Mouse (Mus musculus): Measurements from ENCODE around the gene Spem2.

Spem2 gene

GRCm38 (mm10) chr11:69835326-69835965 is 17.2 kb upstream of the Spem2 start:
- DNase-seq: no peak

- no peak for DNase-seq
Observed at GRCm38 (mm10) chr11:69834001-69834549, 15.8 kb upstream of the Spem2 start.

GRCm38 (mm10) chr11:69833554-69833953 is 15.3 kb upstream of the Spem2 start:
- DNase-seq: no peak

- DNase-seq: no peak
Observed at GRCm38 (mm10) chr11:69828832-69829231, 10.6 kb upstream of the Spem2 start.

- DNase-seq: no peak
Observed at GRCm38 (mm10) chr11:69823456-69823855, 5.2 kb upstream of the Spem2 start.

GRCm38 (mm10) chr11:69822080-69822479 is 3.8 kb upstream of the Spem2 start, which contains the start of gene Spem1:
Gene Spem1, minus strand, starts transcription at chr11:69822180.
- DNase-seq: no peak

- DNase-seq: no peak
Observed at GRCm38 (mm10) chr11:69818871-69819270, 606 bp upstream of the Spem2 start.

DNA sequence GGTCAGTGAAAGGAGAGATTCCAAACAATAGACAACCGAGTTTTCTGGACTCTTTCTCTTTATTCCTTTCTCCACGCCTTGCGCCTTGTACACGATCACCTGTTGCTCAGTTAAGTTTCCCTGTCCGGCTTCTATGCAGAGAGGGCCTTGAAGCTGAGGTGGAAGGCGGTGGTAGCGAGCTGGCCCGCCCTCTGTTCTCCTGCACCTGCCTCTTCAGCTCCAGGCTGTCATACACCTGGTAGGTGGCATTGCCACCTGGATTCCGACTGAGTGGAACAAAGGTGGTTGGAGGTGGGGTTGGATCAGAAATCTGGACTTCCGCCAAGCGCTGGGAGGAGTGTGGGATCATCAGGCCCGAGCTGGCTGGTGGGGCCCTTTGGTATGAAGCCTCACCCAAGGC is 1.7 kb downstream of the Spem2 start:
- no peak for DNase-seq

DNA sequence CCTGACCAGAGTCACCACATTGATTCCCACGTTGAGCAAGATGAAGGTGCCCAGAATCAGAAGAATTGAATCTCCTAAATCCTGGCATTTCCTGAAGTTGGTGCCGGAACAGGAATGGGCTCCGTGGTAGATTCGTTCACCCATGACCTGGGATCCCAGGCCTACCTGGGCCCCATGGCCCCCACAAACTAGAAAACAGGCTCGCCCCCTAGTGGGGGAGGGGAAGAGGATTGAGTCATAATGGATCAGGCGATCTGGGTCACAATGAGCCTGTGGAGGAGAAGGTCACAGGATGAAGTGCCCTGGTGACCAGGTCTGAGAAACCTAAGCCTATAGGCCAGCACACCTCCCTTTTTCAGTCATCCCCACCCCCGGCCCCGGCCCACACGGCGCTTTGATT is 3.1 kb downstream of the Spem2 start, which contains the start of gene Gm39566:
Gene Gm39566, minus strand, starts transcription at position 144 of the 400 bp plus-strand sequence.
- no peak for DNase-seq

GRCm38 (mm10) chr11:69810280-69810679 is 8.0 kb downstream of the Spem2 start:
- DNase-seq: no peak

DNA sequence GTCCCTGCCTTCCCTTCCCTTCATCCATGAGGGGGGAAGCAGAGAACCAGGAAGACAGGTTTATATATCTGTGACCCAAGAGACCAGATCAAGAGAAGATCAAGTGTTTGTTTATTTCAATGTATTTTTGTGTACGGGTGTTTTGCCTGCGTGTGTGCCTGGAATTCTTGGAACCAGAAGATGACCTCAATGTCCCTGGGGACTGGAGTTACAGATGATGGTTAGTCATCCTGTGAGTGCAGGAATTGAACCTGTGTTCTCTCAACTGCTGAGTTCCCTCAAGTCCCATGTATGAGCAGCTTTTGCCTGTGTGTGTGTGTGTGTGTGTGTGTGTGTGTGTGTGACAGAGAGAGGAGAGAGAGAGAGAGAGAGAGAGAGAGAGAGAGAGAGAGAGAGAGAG is 10.6 kb downstream of the Spem2 start:
- no peak for DNase-seq

DNA sequence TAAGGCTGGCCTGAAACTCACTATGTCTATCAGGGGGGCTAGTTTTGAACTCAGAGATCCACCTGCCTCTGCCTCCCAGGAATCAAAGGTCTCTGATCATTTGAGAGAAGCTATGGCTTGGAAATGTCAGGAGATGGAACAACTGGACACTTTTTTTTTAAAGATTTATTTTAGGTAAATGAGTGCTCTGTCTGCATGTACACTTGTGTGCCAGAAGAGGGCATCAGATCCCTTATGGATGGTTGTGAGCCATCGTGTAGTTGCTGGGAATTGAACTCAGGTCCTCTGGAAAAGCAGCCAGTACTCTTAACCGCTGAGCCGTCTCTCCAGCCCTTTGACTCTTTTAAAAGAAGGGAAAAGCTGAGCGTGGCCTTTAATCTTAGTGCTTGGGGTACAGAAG is 11.9 kb downstream of the Spem2 start:
- DNase-seq: no peak

GRCm38 (mm10) chr11:69804972-69805909 is 13.0 kb downstream of the Spem2 start, which contains the start of gene Tmem102:
Gene Tmem102, minus strand, starts transcription at chr11:69805624.
- peak; percentile 53 for DNase-seq

DNA sequence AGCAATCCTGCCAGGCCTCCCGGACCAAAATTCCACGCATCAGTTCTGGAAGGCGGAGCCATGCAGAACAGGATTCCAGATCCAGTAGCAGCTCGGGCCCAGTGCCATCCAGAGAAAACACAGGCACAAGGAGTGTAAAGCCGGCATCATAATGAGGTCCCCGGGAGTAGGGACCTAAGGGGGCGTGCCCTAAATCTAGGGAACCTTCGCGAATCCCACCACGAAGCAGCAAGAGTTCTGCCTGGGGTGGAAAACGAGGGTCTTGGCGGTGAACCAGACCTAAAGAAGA is 13.7 kb downstream of the Spem2 start:
- DNase-seq: peak; percentile 27

DNA sequence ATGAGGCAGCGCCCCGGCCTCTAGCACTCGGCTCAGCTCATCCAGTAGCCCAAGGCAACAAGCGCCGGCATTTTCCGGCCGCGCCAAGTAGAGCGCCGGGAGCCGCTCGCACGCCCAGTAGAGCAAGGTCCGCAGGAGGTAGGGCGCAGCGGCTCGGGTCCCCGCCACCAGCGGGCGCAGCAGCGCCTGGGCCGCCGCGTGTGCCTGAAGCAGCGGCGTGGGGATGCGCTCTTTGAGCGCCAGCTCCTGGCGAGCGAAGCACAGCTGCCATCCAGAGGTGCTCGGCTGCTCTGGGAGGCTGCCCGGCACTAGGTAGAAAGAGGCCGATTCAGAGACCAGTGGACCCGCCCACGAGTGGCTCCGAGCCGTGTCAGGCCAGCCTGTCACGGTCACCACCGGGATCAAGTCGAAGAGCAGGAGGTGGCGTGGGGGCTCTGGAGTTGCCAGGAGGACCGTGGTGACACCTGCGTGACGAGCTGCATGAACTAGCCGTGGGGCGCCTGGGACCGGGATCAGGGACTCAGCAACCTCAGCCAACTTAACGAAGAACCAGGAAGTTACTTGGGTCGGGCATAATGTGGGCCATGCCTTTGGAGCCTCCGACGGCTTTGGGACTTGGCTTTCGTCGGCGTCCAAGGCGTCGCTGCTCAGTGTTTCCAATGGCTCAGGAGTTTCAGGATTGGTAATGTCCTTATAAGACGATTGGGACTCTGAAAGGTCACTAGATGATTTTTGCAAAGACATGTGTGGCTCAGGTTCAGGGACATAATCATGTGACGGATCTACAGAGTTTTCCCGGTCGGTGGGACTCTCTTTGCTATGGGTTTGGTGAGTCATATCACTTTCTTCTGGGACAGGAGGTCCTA is 14.2 kb downstream of the Spem2 start:
- peak; percentile 78 for DNase-seq

GRCm38 (mm10) chr11:69803328-69803727 is 14.9 kb downstream of the Spem2 start:
- no peak for DNase-seq

DNA sequence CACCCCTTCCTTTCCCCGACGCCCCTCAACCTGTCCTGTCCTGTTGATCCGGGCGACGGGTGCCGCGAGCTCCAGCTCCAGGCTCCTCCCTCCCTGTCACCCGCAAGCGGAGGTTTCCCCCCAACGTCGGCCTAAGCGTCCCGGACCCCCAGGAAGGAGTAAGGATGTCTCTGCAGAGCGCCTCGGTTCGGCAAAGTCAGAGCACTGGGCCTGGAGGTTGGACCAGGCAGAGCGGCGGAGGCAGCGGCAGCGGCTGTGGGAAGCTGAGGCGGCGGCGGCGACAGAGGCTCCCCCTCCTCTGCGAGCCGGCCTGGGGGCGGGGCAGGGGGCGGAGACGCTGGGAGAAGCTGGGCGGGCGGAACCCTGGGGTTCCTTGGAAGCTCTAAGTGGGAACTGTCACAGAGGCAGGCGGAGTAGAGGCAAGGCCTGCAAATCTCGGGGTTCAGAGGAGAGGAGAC is 15.6 kb downstream of the Spem2 start:
- DNase-seq: peak; percentile 90

DNA sequence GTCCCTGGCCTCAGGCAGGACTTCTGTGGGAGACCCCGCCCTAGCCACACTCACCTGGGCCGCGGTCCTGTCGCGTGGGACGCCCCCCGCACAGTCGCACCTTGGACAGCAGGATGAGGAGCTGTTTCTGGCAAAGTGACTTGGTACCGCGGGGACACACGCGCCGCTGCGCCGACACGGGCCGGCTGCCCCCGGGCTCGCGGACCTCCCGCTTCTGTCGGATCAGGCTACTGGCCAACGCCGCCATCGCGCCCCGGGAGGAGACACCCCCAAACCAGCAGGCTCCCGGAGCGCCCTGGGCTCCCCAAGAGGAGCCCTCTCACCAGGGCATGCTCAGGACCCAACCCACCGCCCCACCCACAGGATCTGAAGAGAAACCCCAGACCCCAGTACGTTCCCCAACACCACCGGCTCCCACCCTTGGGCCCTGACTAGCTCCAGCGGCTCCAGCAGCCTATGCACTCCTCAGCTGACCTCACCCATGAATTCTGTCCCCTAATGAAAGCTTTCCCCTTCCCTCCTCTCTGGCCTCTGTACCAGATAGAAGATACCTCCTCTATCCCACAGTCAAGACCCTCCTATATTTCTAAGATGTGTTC is 16.8 kb downstream of the Spem2 start, which contains the start of gene Fgf11:
Gene Fgf11, minus strand, starts transcription at position 479 of the 599 bp plus-strand sequence.
- DNase-seq: no peak

GRCm38 (mm10) chr11:69800392-69801197 is 17.7 kb downstream of the Spem2 start:
- peak; percentile 67 for DNase-seq

DNA sequence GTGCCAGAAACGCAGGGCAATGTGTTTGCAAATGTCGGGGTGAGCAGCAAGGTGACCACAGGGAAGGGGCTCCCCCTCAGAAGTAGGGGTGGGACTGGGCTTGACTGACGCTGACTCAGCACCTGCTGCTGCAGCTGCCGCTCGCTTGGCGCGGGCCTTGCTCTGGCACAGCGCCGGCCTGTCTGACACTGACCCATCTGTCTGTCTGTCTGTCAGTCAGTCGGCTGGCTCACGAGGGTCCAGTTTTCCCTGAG is 18.2 kb downstream of the Spem2 start:
- DNase-seq: no peak

- no peak for DNase-seq
Observed at GRCm38 (mm10) chr11:69799394-69800137, 18.7 kb downstream of the Spem2 start.

Measured in lung, postnatal 14 days (tissue).